Mouse (Mus musculus): ENCODE results near the gene Capza2.
"Not testable (repeated sequence)": the region's sequence is repeated elsewhere in the genome, so short reads cannot be mapped to it uniquely, and the experiment has no call there.

Capza2 gene

DNA sequence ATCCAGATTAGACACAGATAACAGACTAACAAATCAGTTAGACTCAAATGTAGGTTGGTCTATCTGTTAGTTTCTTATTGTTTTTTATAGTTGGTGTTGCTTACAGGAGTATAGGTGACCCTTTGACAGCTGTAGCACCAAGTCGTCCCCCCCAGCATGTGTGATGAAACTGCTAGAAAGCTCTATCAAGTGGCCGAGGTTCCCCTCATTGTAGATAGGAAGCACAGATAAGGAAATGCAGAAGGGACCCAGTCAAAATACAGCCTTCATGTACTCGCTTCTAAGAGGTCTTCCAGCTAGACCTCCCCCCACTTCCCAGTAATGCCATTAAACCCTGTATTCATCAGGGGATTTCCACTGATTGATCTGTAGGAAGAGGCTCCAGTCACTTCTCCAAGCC, 6.7 kb downstream of the Capza2 start:
- DNase-seq (ENCODE audit: low spot score): no peak

DNA sequence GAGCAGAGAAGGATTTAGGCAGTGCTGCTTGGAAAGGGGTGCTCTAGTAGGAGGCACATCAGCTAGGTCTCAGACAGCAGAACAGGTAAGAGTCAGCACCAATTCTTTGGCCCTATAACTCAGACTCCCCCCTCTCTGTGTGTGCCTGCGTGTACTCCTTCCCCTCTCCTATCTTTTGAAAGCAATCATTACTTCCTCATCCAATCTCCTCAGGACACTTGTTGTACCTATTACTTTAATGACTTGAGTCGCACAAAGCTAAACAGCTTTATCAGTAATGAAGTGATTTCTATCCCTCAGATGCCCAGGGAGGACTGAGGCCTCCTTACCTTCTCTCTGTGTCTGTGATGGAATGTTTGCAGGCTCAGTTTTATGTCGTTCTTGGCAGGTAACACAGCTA, 10.1 kb downstream of the Capza2 start:
- DNase-seq (ENCODE audit: low spot score): no peak

DNA sequence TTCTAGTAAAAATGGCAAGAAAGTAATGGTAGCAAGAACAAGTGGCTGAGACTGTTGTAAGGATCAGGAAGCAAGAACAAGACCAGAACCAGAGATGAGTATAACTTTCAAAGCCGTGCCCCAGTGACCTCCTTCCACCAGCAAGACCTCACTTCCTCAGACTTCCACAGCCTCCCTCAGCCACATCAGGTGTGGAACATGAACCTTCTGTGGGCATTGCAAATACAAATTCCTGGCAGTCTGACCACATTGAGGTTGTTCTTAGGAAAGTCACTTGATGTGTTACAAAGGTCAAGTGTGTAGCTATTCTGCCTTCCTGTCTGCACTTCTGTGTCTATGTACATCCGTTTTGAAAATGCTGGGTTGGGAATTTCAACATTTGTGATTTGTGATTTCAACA, 16.1 kb downstream of the Capza2 start:
- no peak for DNase-seq (ENCODE audit: low spot score)

DNA sequence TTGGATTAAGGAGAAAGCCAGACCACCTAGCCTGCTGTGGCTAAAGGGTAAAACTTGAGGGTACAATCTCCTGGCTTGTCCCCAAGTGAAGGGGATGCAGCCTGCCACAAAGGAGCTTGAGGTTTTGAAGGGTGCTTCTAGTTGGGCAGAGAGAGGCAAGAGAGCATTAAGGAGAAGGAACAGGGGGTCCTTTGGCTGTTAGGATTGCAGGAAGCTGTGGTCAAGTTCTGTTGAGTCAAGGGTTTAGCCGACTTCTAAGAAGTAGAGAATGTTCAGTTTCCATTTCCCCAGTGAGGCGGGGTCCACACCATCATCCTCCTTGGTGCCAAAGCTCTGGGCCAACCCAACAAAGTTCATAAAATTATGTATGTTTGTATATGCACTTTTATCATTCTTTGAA, 19.0 kb downstream of the Capza2 start:
- DNase-seq (ENCODE audit: low spot score): no peak

DNA sequence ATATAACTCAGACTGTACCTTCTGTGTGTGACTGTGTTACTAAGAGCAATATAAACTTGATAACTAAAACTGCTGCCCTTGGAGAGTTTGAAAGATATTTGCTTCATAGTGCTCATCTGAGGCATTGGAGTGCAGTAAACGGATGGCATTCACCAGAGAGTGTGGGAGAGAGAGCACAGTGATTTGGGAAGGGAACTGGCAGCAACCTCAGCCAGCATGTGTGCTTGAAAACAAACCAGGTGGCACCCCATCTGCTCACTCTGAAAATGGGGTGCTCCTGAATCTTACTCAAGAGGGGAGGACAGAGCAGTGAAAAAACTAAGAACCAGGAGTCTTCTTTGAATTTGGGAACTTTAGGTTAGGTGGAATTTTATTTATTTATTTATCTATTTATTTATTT, 21.3 kb downstream of the Capza2 start:
- DNase-seq (ENCODE audit: low spot score): no peak

DNA sequence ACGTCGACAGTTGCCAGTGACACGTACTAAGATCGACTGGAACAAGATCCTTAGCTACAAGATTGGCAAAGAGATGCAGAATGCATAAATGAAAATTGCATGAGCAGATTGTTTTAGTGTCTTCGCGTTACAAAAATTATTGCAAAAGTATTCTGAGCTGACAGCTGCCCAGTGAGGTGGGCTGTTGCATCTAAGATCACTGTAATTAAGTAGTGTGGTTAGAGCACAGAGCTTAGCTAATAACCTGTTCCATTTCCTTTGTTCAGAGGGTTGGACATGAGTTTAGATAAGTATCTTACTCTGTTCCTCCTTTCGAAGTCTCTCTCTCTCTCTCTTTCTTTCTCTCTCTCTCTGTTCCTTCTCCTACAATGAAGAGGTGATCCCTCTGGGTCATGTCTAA, 29.3 kb downstream of the Capza2 start:
- DNase-seq (ENCODE audit: low spot score): no peak

DNA sequence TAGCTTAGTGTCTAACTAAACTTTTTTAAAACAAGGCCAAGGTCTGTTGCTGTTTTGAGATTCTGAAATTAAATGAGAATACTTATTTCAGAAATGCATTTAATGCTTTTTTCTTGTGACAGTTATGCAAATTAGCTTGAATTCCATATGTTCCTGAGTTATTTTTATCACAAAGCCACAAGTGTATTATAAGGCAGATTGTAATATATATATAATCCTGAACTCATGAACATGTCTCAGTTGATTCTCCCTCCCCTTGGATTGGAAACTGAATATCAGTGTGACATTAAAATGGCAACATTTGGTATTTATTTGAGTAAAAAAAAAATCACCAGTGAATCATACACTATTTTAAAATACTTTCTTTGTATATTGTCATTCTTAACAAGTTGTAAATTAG, 30.0 kb downstream of the Capza2 start:
- DNase-seq (ENCODE audit: low spot score): no peak

DNA sequence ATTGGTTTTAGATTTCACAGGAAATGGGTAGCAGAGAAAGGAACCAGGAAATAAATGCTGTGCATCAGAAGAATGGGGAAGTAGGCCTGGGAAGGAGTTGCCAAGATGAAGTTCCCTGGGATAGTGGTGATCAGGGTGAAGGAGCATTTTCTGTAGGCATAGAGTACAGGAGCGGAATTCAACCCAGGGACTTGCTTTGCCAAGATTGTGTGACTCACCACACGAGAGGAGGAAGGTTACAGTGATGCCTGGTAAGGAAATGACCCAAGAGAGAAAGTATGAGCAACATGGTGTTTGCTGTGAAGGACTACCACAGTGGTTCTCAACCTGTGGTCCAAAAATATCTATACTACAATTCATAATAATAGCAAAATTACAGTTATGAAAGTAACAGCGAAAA, 31.8 kb downstream of the Capza2 start:
- DNase-seq (ENCODE audit: low spot score): no peak

DNA sequence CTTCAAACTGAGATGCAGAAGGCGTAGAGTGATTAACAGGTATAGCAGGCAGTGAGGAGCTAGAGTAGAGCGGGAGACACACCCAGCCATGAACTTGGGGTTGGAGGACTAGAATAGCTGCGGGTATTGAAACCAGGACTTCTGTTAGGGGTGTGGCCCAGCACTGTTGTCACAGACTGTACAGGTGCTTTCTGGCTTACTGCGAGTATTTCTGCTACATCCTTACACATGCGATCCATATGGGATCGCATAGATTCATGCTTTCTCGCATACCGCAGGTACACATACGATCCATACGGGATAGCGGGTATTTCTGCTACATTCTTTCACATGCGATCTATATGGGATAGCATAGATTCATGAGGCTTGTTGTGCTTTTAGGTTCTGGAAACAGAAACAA, 32.3 kb downstream of the Capza2 start:
- DNase-seq (ENCODE audit: low spot score): no peak

DNA sequence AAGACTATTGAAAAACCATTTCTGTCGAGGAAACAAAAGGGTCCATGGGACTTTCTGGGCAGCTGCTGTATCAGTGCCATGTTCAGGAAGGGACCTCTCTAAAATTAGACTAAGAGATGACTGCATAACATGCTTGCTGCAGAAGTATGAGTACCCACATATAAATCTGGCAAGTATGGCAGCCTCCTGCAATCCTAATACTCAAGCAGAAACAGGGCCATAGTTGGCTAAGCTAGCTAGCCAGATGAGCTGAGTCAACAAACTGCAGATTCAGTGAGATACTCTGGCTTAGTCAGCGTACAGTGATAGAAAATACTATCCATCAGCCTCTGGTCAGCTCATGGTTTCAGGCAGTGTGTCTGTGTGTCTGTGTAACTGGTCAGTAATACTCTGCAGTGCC, 33.8 kb downstream of the Capza2 start:
- DNase-seq (ENCODE audit: low spot score): no peak

DNA sequence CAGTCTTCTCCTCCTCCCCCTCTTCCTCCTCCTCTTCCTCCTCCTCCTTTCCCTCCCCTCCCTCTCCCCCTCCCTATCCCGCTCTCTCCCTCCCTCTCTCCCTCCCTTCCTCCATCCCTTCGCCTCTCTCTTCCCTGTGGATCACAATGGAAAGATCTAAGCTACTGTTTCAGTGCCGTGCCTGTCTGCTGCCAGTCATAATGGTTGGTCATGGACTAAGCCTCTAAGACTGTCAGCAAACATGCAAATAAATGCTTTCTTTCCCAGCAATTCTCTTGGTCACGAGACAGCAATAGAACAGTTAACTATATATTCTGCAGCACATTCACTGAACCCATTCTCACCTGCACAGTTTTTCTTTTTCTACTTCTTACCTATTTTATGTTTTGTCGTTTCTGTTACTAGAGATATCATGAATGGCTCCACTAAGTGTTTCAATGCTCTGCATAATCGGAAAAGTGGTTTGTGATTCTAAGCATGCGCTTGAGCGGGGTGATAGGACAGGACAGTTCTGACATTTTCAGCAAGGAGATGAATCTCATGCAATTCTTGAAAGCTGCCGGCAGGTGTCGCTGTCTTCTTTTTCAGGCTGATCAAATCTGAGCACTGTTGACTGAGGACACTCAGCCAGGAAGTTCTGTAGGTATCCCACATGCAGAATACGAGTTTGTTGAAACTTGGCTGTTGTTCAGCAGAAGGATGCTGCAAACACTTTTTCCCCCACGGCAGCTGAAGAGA, 39.2 kb downstream of the Capza2 start:
- no peak for DNase-seq (ENCODE audit: low spot score)

DNA sequence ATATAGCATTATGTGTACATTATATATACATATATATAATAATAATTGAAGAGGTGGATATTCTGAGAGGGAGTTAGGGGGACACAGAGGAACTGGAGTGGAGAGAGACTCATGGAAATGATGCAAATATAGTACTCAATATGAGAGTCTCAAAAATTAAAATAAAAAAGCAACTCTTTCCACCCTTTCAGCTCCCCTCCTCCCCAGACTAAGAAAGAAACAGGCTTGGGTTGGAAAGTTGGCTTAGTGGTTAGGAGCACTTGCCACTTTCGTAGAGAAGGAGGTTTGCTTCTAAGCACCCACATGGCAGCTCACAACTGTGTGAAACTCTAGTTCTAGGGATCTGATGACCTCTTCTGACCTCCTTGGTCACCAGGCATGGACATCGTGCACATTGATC, 41.0 kb downstream of the Capza2 start:
- no peak for DNase-seq (ENCODE audit: low spot score)

DNA sequence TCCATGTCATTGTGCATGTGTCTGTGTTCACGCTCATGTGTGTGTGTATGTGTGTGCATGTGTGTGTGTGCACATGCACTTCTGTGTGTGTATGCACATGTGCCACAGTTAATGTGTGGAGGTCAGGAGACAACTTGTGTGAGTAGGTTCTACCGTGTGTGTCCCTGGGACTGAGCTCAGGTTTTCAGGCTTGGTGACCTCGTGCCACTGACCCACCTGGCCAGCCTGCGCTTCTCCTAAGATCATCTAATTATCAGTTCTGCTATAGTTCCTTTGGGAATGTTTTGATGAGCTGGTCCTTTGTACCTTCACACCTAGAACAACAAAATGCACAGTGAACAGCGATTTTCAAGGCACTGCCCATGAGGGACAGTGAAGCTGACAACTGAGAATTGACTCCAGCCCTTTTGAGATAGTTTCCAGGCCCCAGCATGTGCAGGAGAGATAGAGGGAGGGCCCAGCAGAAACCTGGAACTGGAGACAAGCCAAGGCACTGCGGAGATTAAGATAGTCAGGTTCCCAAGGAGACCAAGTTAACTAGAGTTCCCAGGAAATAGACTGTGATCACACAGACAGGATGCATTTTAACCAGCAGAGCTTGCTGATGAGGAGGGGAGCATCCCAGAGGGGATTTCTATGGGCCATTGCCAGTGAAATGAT, 44.4 kb downstream of the Capza2 start:
- no peak for DNase-seq (ENCODE audit: low spot score)

DNA sequence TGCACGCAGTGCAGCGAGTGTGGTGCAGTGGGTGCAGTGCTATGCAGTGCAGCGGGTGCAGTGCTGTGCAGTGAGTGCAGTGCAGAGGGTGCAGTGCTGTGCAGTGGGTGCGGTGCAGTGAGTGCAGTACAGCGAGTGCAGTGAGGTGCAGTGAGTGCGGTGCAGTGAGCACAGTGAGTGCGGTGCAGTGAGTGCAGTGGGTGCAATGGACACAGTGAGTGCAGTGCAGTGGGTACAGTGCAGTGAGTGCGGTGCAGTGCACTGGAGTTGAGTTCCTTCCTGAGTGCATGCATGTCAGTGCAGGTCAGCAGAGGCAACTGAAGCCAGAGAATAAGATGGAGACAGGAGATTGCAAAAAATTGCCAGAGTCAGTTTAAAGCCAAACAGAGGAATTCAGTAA, 45.8 kb downstream of the Capza2 start:
- DNase-seq (ENCODE audit: low spot score): no peak

DNA sequence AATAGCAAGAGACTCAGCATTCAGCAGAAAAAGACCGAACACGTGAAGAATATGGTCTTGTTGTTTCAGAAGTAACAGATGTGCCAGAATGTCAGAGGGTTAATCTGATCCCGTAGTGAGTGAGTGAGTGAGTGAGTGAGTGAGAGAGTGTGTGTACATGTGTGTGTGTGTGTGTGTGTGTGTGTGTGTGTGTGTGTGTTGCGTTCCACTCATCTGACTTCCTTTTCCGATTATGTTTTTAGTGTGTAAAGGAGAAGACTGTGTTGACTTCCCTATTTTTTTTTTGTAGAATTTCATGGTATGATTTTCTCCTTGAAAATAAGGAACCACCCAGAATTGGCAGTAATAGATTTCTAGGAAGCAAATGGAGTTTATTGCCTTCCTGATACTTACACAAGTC, 52.6 kb downstream of the Capza2 start:
- no peak for DNase-seq (ENCODE audit: low spot score)

DNA sequence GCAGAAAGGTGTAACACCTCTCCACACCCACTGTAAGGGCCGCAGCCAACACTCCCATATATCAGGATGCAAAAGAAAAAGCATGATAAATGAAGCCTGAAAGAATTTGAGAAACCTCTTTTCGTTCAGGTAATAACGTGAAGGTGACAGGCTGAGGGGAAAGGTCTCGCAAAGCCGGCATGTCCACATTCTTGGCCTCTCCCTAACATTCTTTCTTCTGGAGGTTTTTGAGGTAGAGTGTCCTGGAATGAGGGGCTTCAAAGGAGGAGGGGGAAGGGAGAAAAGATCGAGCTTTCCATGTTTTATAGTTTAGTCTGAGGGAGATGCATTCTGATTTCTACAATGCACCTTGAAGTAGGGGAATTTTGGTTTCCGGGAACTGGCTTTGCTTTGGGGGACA, 56.6 kb downstream of the Capza2 start, which contains the start of gene St7:
Gene St7 (plus strand): TSS at position 287 of the 400 bp plus-strand sequence.
- no peak for DNase-seq (ENCODE audit: low spot score)

DNA sequence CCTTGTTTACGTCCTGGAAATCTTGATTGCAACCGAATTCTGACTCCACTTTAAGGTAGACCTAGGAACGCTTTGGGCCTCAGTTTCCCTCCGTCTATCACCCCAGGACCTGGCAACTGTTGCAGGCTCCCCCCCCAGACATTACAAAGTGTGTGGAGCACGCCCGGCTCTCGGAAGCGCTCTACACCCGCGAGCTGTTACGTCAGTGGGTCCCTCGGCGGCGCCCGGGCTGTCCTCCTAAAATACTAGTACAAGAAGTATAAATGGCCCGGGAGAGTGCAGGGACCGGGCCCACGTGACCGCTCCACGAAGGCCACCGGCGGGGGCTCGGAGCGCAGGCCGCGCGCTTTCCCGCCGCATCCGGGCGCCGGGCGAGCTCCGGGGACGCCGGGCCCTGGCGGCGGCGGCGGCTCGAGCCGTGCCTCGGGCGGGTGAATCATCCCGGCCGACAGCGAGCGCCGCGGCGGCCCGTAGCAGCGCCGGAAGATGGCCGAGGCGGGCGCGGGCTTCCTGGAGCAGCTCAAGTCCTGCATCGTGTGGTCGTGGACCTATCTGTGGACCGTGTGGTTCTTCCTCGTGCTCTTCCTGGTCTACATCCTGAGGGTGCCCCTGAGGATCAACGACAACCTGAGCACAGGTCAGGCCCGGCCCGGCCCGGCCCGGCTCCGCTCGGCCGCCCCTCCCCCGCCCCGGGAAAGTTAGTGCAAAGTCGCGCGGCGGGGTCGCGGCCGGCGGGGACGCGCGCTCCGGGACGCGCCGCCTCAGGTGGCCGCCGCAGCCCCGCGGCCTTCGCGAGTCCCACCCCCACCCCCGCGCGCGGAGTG, 57.9 kb downstream of the Capza2 start:
- DNase-seq (ENCODE audit: low spot score): peak; percentile 75

DNA sequence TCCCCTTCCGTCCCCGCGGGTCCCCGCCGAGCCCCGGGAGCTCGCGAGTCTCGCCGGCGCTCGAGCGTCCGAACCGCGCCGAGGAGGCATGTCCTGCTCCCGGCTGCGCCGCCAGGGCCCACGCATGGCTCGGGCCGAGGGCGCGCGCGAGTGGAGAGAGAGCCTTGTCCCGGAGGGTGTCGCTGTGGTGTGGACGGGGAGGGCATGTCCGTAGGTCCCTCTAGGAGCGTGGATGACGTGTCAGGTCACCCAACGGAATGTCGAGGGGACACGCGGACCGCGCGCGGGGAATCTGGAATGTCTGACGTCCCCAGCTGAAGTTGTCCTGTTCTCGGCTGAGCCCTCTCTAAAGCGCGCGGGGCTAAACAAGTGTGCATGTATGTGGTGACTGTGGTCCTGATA, 58.5 kb downstream of the Capza2 start:
- peak; percentile 63 for DNase-seq (ENCODE audit: low spot score)

DNA sequence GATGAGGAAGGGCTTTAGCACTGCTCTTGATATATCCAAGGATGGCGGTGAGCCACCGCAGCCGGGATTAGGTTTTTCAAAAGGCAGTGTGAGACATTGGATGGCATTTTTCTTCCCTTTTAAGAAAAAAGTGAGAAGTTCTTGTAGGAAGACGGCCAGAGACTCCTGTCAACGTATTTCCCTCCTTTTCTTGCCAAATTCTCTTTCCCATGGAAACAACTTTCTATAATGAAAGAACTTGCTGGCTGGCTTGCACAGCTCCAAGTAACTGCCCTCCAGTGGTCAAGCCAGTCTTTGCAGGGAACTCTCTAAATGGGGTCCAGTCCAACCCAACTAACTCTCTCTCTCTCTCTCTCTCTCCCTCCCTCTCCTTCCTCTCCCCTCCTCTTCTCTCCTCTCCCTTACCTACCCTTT, 60.3 kb downstream of the Capza2 start:
- no peak for DNase-seq (ENCODE audit: low spot score)

DNA sequence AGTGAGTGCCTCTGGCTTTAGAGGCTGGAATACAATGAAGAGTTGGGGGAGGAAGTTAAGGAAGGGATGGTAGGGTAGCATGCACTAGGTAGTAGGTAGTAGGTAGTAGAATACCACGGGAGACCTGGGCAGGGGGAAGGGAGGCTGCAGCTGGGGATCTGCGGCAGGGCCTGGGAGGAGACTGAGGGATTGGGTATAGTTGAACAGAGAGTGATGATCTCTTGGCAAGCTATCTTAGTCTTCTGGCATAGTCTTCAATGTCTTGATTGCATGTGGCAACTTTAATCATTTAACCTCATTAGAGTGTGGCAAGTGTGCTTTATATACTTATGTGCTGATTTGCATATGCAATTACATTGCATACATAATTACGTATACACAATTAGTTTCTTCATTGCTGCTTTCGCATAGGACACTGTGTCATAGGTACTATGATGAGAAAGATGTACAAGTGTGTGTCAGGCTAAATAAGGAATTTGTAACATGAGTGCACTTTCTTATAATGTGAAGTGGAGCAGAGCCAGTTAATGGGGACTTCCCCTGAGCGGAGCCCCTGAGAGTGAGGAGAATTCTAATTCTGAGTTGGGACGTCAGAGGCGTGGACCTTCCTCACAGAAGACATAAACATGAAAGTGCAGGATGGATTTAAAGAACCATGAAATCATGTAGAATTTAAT, 65.0 kb downstream of the Capza2 start:
- DNase-seq (ENCODE audit: low spot score): no peak

DNA sequence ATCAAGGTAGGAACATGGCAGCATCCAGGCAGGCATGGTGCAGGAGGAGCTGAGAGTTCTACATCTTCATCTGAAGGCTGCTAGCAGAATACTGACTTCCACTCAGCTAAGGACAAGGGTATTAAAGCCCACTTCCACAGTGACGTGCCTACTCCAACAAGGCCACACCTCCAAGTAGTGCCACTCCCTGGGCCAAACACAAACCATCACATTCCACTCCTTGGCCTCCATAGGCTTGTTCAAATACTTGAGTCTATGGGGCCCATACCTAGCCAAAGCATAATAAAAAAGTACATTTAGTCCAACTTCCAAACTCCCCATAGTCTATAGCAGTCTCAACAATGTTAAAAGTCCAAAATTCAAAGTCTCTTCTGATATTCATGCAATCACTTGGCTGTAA, 68.0 kb downstream of the Capza2 start:
- not testable (repeated sequence) for DNase-seq (ENCODE audit: low spot score)

DNA sequence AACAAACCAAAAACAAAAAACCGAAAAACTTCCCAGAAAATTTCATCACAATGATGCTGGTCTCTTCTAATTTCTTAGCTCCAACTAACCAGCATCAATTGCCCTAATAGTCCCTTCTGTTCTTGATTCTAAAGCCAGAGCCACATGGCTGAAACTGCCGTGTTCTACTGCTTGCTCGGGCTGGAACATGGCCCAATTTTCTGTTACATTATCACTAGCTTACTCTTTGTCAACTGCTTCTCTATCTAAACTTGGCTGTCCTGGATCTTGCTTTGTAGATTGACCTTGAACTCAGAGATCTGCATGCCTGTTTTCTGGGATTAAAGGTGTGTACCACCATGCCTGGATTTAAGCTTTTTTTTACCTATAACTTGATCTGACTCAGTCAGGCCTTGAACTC, 69.9 kb downstream of the Capza2 start:
- DNase-seq (ENCODE audit: low spot score): no peak
